Mouse (Mus musculus) E14TG2a.4 (cell line): Measurements from ENCODE around the gene Zfp605.

Experiments used
- CTCF ChIP-seq: conservative IDR thresholded peaks from 2 replicates; pipeline ENCODE4 v1.5.1; 2014; ENCODE audit warnings: low read length
- NANOG ChIP-seq: IDR thresholded peaks from 2 replicates; pipeline ENCODE4 v1.6.1; 2014; ENCODE audit warnings: borderline replicate concordance, low read length, mixed read lengths
- POU5F1 ChIP-seq: IDR thresholded peaks from 2 replicates; pipeline ENCODE4 v1.6.1; 2014; ENCODE audit warnings: low read length, borderline replicate concordance

DNA sequence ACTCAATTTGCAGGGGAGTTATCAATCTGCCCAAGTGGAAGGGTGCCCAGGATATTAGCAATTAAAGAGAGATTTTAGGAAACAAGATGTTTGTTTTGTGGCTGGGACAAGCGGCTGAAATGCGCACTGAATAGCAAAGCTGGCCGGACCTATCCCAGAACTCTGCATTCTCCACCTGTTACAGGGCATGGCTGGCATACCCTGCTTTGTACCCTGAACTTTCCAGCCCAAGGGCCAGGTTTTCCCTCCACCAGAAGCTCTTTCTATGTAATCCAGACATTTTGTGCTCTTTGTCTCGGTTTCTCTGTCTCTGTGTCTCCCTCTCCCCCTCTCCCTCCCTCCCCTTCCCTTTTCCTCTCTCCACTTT, 15.1 kb upstream of the Zfp605 start:
- TF ChIP-seq CTCF: no peak
- TF ChIP-seq POU5F1: no peak
- TF ChIP-seq NANOG: no peak
